Mouse (Mus musculus) spleen, adult 2 months (tissue): ENCODE results near the gene Prpsap2.

Source experiments
- CTCF ChIP-seq: fragments of 200-500 bp; IDR thresholded peaks from 2 replicates; pipeline ENCODE4 v1.5.1; 2011; ENCODE audit warnings: mild to moderate bottlenecking, inconsistent platforms; ENCODE audit not compliant: insufficient read depth, insufficient read length, insufficient replicate concordance; ENCODE audit errors: extremely low read depth
- POLR2A ChIP-seq: fragments of 200-500 bp; IDR thresholded peaks from 2 replicates; pipeline ENCODE4 v1.6.1; 2011; ENCODE audit warnings: low read depth, low read length, inconsistent platforms

GRCm38 (mm10) chr11:61774551-61775149 is 12.8 kb upstream of the Prpsap2 start:
- no peak for TF ChIP-seq CTCF
- TF ChIP-seq POLR2A = no peak
